Mouse (Mus musculus) lung, embryonic 16.5 days (tissue): ENCODE results near the gene Thada. TPM values are rescaled to one million over a fixed set of nuclear protein-coding genes. Genes with fewer than 3 reads are reported as not detected.

Experiments
- ATAC-seq: fragments of 200-750 bp; cut with Nextera tagmentation; 2 replicates; pipeline ENCODE4 v1.8.0; 2017; ENCODE audit warnings: low read depth, mild to moderate bottlenecking, moderate library complexity
- H3K27ac ChIP-seq: fragments of 300-500 bp; sonication (generic); 2 replicates; pipeline ENCODE4 v1.5.1; 2014; ENCODE audit warnings: mild to moderate bottlenecking, control low read depth, low read length
- H3K27me3 ChIP-seq: fragments of 300-500 bp; sonication (generic); 2 replicates; pipeline ENCODE4 v1.6.1; 2014; ENCODE audit warnings: low read depth, low read length, mixed read lengths; ENCODE audit not compliant: control insufficient read depth, insufficient read depth
- H3K36me3 ChIP-seq: fragments of 300-500 bp; sonication (generic); 2 replicates; pipeline ENCODE4 v1.6.1; 2014; ENCODE audit warnings: low read length; ENCODE audit not compliant: control insufficient read depth, insufficient read depth
- H3K4me1 ChIP-seq: fragments of 300-500 bp; sonication (generic); replicated peaks from 2 replicates; pipeline ENCODE4 v1.6.1; 2014; ENCODE audit warnings: low read length, mixed read lengths; ENCODE audit not compliant: control insufficient read depth, insufficient read depth
- H3K4me2 ChIP-seq: fragments of 300-500 bp; sonication (generic); 2 replicates; pipeline ENCODE4 v1.6.1; 2014; ENCODE audit warnings: low read depth, low read length, control low read depth
- H3K4me3 ChIP-seq: fragments of 300-500 bp; sonication (generic); 2 replicates; pipeline ENCODE4 v1.5.1; 2014; ENCODE audit warnings: mild to moderate bottlenecking, low read length, control low read depth
- H3K9ac ChIP-seq: fragments of 300-500 bp; sonication (generic); 2 replicates; pipeline ENCODE4 v1.6.1; 2014; ENCODE audit warnings: low read length, control low read depth
- H3K9me3 ChIP-seq: fragments of 300-500 bp; sonication (generic); 2 replicates; pipeline ENCODE4 v1.6.1; 2016; ENCODE audit warnings: low read length; ENCODE audit not compliant: control insufficient read depth
- WGBS: fragments of 180-500 bp; shearing (Covaris S2); extraction: QIAGEN DNeasy Blood & Tissue Kit; methylation state at CpG from one replicate; pipeline ENCODE4 v1.1.7; 2014; 5-methylcytosine and 5-hydroxymethylcytosine counted together
- polyA plus RNA-seq: library from polyadenylated mRNA; unstranded; fragments of >200 nt; fragmentation: Nextera tagmentation; extraction: Ambion mirVana; gene quantifications from 2 replicates; pipeline ENCODE4 v1.2.1, GENCODE M21; 2015

The Thada gene
- polyA plus RNA-seq, 1 experiment from 2014 or later, result 8.6 TPM

- H3K9ac ChIP-seq, result no peak overlapping the region
- H3K9me3 ChIP-seq, result no peaks in the 10 kb centered on the region
- ATAC-seq, result no peak
- no peak overlapping the region for H3K4me2 ChIP-seq
- no peaks in the 10 kb centered on the region; the same call in 1 of the 2 replicates for H3K36me3 ChIP-seq
- 58% methylated on average over 8 of the region's 8 CpGs for WGBS
- H3K27ac ChIP-seq, result no peak overlapping the region
- H3K27me3 ChIP-seq, result no peaks in the 10 kb centered on the region
- H3K4me1 ChIP-seq, result no peaks in the 10 kb centered on the region
- no peak overlapping the region for H3K4me3 ChIP-seq
Measured at GRCm38 (mm10) chr17:84330986-84331385, 135.0 kb downstream of the Thada start.

GRCm38 (mm10) chr17:84330506-84330905 lies 135.5 kb downstream of the Thada start:
- no peaks in the 10 kb centered on the region for H3K9me3 ChIP-seq
- H3K4me2 ChIP-seq, result no peak overlapping the region
- no peaks in the 10 kb centered on the region for H3K4me1 ChIP-seq
- H3K4me3 ChIP-seq, result no peak overlapping the region
- no peaks in the 10 kb centered on the region for H3K27me3 ChIP-seq
- no peak for ATAC-seq
- no peak overlapping the region for H3K9ac ChIP-seq
- H3K36me3 ChIP-seq, result no peaks in the 10 kb centered on the region; the same call in 1 of the 2 replicates
- 83% methylated on average over 6 of the region's 6 CpGs for WGBS
- H3K27ac ChIP-seq, result no peak overlapping the region

GRCm38 (mm10) chr17:84329906-84330470 lies 136.0 kb downstream of the Thada start:
- Histone ChIP-seq H3K9ac (no peak overlapping the region), H3K9me3 (no peaks in the 10 kb centered on the region), H3K36me3 (no peaks in the 10 kb centered on the region; the same call in 1 of the 2 replicates), H3K4me1 (no peaks in the 10 kb centered on the region), H3K4me2 (no peak overlapping the region), H3K4me3 (no peak overlapping the region), H3K27ac (no peak overlapping the region), H3K27me3 (no peaks in the 10 kb centered on the region)
- no peak for ATAC-seq
- WGBS, result 83% methylated on average over 4 of the region's 4 CpGs

- H3K4me3 ChIP-seq, result no peak overlapping the region
- no peaks in the 10 kb centered on the region for H3K27me3 ChIP-seq
- 50% methylated on average over 2 of the region's 2 CpGs for WGBS
Measured at GRCm38 (mm10) chr17:84328526-84328925, 137.5 kb downstream of the Thada start.

GRCm38 (mm10) chr17:84327051-84327925 lies 138.7 kb downstream of the Thada start:
- 86% methylated on average over 10 of the region's 12 CpGs for WGBS
- ATAC-seq, result no peak
- no peaks in the 10 kb centered on the region for H3K27me3 ChIP-seq
- H3K4me1 ChIP-seq, result peaks cover 2% of the 10 kb centered on the region; the same call in 1 of the 2 replicates
- H3K4me3 ChIP-seq, result no peak overlapping the region
- no peak overlapping the region for H3K27ac ChIP-seq
- no peaks in the 10 kb centered on the region for H3K36me3 ChIP-seq
- no peak overlapping the region for H3K9ac ChIP-seq
- H3K9me3 ChIP-seq, result no peaks in the 10 kb centered on the region
- H3K4me2 ChIP-seq, result no peak overlapping the region

More at GRCm38 (mm10) chr17:84328526-84328925, 137.5 kb downstream of the Thada start:
- Histone ChIP-seq H3K4me2 (no peak overlapping the region), H3K9ac (no peak overlapping the region), H3K4me1 (peaks cover 2% of the 10 kb centered on the region; the same call in 1 of the 2 replicates), H3K27ac (no peak overlapping the region), H3K36me3 (no peaks in the 10 kb centered on the region; the same call in 1 of the 2 replicates), H3K9me3 (no peaks in the 10 kb centered on the region)
- no peak for ATAC-seq

GRCm38 (mm10) chr17:84322176-84322575 lies 143.8 kb downstream of the Thada start:
- H3K9ac ChIP-seq, result no peak overlapping the region
- peaks cover 2% of the 10 kb centered on the region; the same call in 1 of the 2 replicates for H3K4me1 ChIP-seq
- no peaks in the 10 kb centered on the region for H3K36me3 ChIP-seq
- no peak overlapping the region for H3K27ac ChIP-seq
- no peaks in the 10 kb centered on the region for H3K9me3 ChIP-seq
- WGBS, result 82% methylated on average over 4 of the region's 4 CpGs
- H3K4me2 ChIP-seq, result no peak overlapping the region
- no peak overlapping the region for H3K4me3 ChIP-seq
- H3K27me3 ChIP-seq, result no peaks in the 10 kb centered on the region
- ATAC-seq, result no peak

GRCm38 (mm10) chr17:84321351-84321750 lies 144.7 kb downstream of the Thada start:
- H3K27me3 ChIP-seq, result no peaks in the 10 kb centered on the region
- H3K4me1 ChIP-seq, result peaks cover 2% of the 10 kb centered on the region; the same call in 1 of the 2 replicates
- H3K27ac ChIP-seq, result no peak overlapping the region
- H3K4me2 ChIP-seq, result no peak overlapping the region
- ATAC-seq, result 0 out of 2 replicates have a peak, but pooled peaks have one; percentile 49
- no peaks in the 10 kb centered on the region for H3K9me3 ChIP-seq
- H3K36me3 ChIP-seq, result no peaks in the 10 kb centered on the region
- no peak overlapping the region for H3K9ac ChIP-seq
- no peak overlapping the region for H3K4me3 ChIP-seq
- WGBS, result 44% methylated on average over 5 of the region's 5 CpGs

- no peak overlapping the region for H3K9ac ChIP-seq
- H3K9me3 ChIP-seq, result no peaks in the 10 kb centered on the region
- WGBS, result 83% methylated on average over 1 of the region's 1 CpGs
- ATAC-seq, result peak; percentile 38; the same call in 1 of the 2 replicates
- no peaks in the 10 kb centered on the region for H3K36me3 ChIP-seq
- no peak overlapping the region for H3K4me3 ChIP-seq
- H3K4me2 ChIP-seq, result no peak overlapping the region
- H3K4me1 ChIP-seq, result peaks cover 2% of the 10 kb centered on the region; the same call in 1 of the 2 replicates
- H3K27ac ChIP-seq, result 0 out of 2 replicates have a peak overlapping the region, but pooled peaks have one; percentile 7
- no peaks in the 10 kb centered on the region for H3K27me3 ChIP-seq
Measured at GRCm38 (mm10) chr17:84320576-84320975, 145.4 kb downstream of the Thada start.

GRCm38 (mm10) chr17:84314341-84314740 lies 151.7 kb downstream of the Thada start:
- peaks cover 2% of the 10 kb centered on the region; the same call in 1 of the 2 replicates for H3K36me3 ChIP-seq
- H3K4me1 ChIP-seq, result peaks cover 2% of the 10 kb centered on the region; the same call in 1 of the 2 replicates
- 95% methylated on average over 7 of the region's 7 CpGs for WGBS
- H3K27me3 ChIP-seq, result no peaks in the 10 kb centered on the region
- H3K4me3 ChIP-seq, result no peak overlapping the region
- no peaks in the 10 kb centered on the region for H3K9me3 ChIP-seq
- H3K4me2 ChIP-seq, result no peak overlapping the region
- no peak overlapping the region for H3K27ac ChIP-seq
- no peak for ATAC-seq
- no peak overlapping the region for H3K9ac ChIP-seq
